Mouse (Mus musculus): ENCODE results near the gene Tnrc6a.

The Tnrc6a gene

GRCm38 (mm10) chr7:123189762-123190161 is 66.1 kb downstream of the Tnrc6a start:
- DNase-seq (ENCODE audit: low spot score in 2 of 2) = no peak

GRCm38 (mm10) chr7:123191731-123192130 is 68.0 kb downstream of the Tnrc6a start:
- DNase-seq (ENCODE audit: low spot score in 2 of 2) = no peak

- DNase-seq (ENCODE audit: low spot score in 2 of 2) = no peak
These were observed 69.5 kb downstream of the Tnrc6a start for GRCm38 (mm10) chr7:123193201-123193600.

GRCm38 (mm10) chr7:123194696-123195095 is 71.0 kb downstream of the Tnrc6a start:
- no peak for DNase-seq (ENCODE audit: low spot score in 2 of 2)

GRCm38 (mm10) chr7:123196432-123196831 is 72.7 kb downstream of the Tnrc6a start:
- no peak for DNase-seq (ENCODE audit: low spot score in 2 of 2)

GRCm38 (mm10) chr7:123198695-123199094 is 75.0 kb downstream of the Tnrc6a start:
- DNase-seq (ENCODE audit: low spot score in 2 of 2) = no peak

- DNase-seq (ENCODE audit: low spot score in 2 of 2) = no peak
These were observed 75.5 kb downstream of the Tnrc6a start for GRCm38 (mm10) chr7:123199151-123199550.

- no peak for DNase-seq (ENCODE audit: low spot score in 2 of 2)
These were observed 76.0 kb downstream of the Tnrc6a start for GRCm38 (mm10) chr7:123199656-123200206.

- no peak for DNase-seq (ENCODE audit: low spot score in 2 of 2)
These were observed 77.0 kb downstream of the Tnrc6a start for GRCm38 (mm10) chr7:123200722-123201121.

- DNase-seq (ENCODE audit: low spot score in 2 of 2) = peak in 1 of 2 experiments; percentile 43
These were observed 81.6 kb downstream of the Tnrc6a start for GRCm38 (mm10) chr7:123205261-123205660.

- DNase-seq (ENCODE audit: low spot score in 2 of 2) = no peak
These were observed 83.9 kb downstream of the Tnrc6a start for GRCm38 (mm10) chr7:123207561-123207960.

- no peak for DNase-seq (ENCODE audit: low spot score in 2 of 2)
These were observed 86.2 kb downstream of the Tnrc6a start for GRCm38 (mm10) chr7:123209864-123210263.

- no peak for DNase-seq (ENCODE audit: low spot score in 2 of 2)
These were observed 87.8 kb downstream of the Tnrc6a start for GRCm38 (mm10) chr7:123211461-123211860.

- DNase-seq (ENCODE audit: low spot score in 2 of 2) = no peak
These were observed 88.6 kb downstream of the Tnrc6a start for GRCm38 (mm10) chr7:123212316-123212715.

GRCm38 (mm10) chr7:123214365-123215075 is 90.8 kb downstream of the Tnrc6a start, which contains the start of gene Slc5a11:
Gene Slc5a11, plus strand, starts transcription at chr7:123214780.
- no peak for DNase-seq (ENCODE audit: low spot score in 2 of 2)

GRCm38 (mm10) chr7:123215138-123215537 is 91.5 kb downstream of the Tnrc6a start:
- DNase-seq (ENCODE audit: low spot score in 2 of 2) = no peak

- DNase-seq (ENCODE audit: low spot score in 2 of 2) = no peak
These were observed 94.0 kb downstream of the Tnrc6a start for GRCm38 (mm10) chr7:123217448-123218354.

- peak in 1 of 2 experiments; percentile 25 for DNase-seq (ENCODE audit: low spot score in 2 of 2)
These were observed 94.9 kb downstream of the Tnrc6a start for GRCm38 (mm10) chr7:123218620-123219019.

GRCm38 (mm10) chr7:123219781-123220632 is 96.3 kb downstream of the Tnrc6a start:
- DNase-seq (ENCODE audit: low spot score in 2 of 2) = peak in 1 of 2 experiments; percentile 16

GRCm38 (mm10) chr7:123220633-123220942 is 96.9 kb downstream of the Tnrc6a start:
- DNase-seq (ENCODE audit: low spot score in 2 of 2) = no peak

- DNase-seq (ENCODE audit: low spot score in 2 of 2) = no peak
These were observed 100.4 kb downstream of the Tnrc6a start for GRCm38 (mm10) chr7:123224076-123224475.

GRCm38 (mm10) chr7:123225159-123225558 is 101.5 kb downstream of the Tnrc6a start:
- no peak for DNase-seq (ENCODE audit: low spot score in 2 of 2)

Measured in right cerebral cortex, postnatal 36 days (tissue).